Mouse (Mus musculus): ENCODE measurements around the gene Nup62. TPM values are rescaled to one million over a fixed set of nuclear protein-coding genes. Genes with fewer than 3 reads are reported as not detected.

Nup62 gene
- polyA plus RNA-seq, 1 experiment = 29.6 TPM

GRCm38 (mm10) chr7:44857905-44858304 lies 42.0 kb downstream of the Nup62 start:
- peak overlapping the region; percentile 79 for H3K4me3 ChIP-seq (ENCODE audit: insufficient read depth, low read length)
- no peaks in the 10 kb centered on the region for H3K4me1 ChIP-seq (ENCODE audit: control insufficient read depth, insufficient read depth, low read length)
- TF ChIP-seq CTCF (IDR thresholded peaks at IDR 0.05; ENCODE audit: extremely low read depth, insufficient read depth, low read length) (no peak), POLR2A (IDR thresholded peaks at IDR 0.05; ENCODE audit: extremely low read depth, insufficient read depth, low read length) (0 out of 2 replicates have a peak, but pooled peaks have one; percentile 33)
- H3K27ac ChIP-seq (ENCODE audit: insufficient read depth, low read length) = no peak overlapping the region

- TF ChIP-seq POLR2A (IDR thresholded peaks at IDR 0.05; ENCODE audit: extremely low read depth, insufficient read depth, low read length) (no peak), CTCF (IDR thresholded peaks at IDR 0.05; ENCODE audit: extremely low read depth, insufficient read depth, low read length) (no peak)
- H3K27ac ChIP-seq (ENCODE audit: insufficient read depth, low read length) = no peak overlapping the region
- H3K4me1 ChIP-seq (ENCODE audit: control insufficient read depth, insufficient read depth, low read length) = no peaks in the 10 kb centered on the region
- no peak overlapping the region for H3K4me3 ChIP-seq (ENCODE audit: insufficient read depth, low read length)
Observed at GRCm38 (mm10) chr7:44859896-44860295, 44.0 kb downstream of the Nup62 start.

GRCm38 (mm10) chr7:44860576-44861428 lies 44.9 kb downstream of the Nup62 start:
- Histone ChIP-seq H3K4me1 (ENCODE audit: control insufficient read depth, insufficient read depth, low read length) (no peaks in the 10 kb centered on the region), H3K27ac (ENCODE audit: insufficient read depth, low read length) (no peak overlapping the region), H3K4me3 (ENCODE audit: insufficient read depth, low read length) (no peak overlapping the region)
- TF ChIP-seq CTCF (IDR thresholded peaks at IDR 0.05; ENCODE audit: extremely low read depth, insufficient read depth, low read length) (peak; percentile 76), POLR2A (IDR thresholded peaks at IDR 0.05; ENCODE audit: extremely low read depth, insufficient read depth, low read length) (no peak)

- no peak overlapping the region for H3K4me3 ChIP-seq (ENCODE audit: insufficient read depth, low read length)
- H3K27ac ChIP-seq (ENCODE audit: insufficient read depth, low read length) = no peak overlapping the region
- TF ChIP-seq CTCF (IDR thresholded peaks at IDR 0.05; ENCODE audit: extremely low read depth, insufficient read depth, low read length) (no peak), POLR2A (IDR thresholded peaks at IDR 0.05; ENCODE audit: extremely low read depth, insufficient read depth, low read length) (no peak)
- peaks cover 2% of the 10 kb centered on the region for H3K4me1 ChIP-seq (ENCODE audit: control insufficient read depth, insufficient read depth, low read length)
Observed at GRCm38 (mm10) chr7:44861429-44861816, 45.5 kb downstream of the Nup62 start.

GRCm38 (mm10) chr7:44862434-44862833 lies 46.5 kb downstream of the Nup62 start:
- TF ChIP-seq CTCF (IDR thresholded peaks at IDR 0.05; ENCODE audit: extremely low read depth, insufficient read depth, low read length) (no peak), POLR2A (IDR thresholded peaks at IDR 0.05; ENCODE audit: extremely low read depth, insufficient read depth, low read length) (no peak)
- Histone ChIP-seq H3K4me3 (ENCODE audit: insufficient read depth, low read length) (no peak overlapping the region), H3K27ac (ENCODE audit: insufficient read depth, low read length) (no peak overlapping the region), H3K4me1 (ENCODE audit: control insufficient read depth, insufficient read depth, low read length) (peaks cover 5% of the 10 kb centered on the region)

- no peak overlapping the region for H3K4me3 ChIP-seq (ENCODE audit: insufficient read depth, low read length)
- H3K4me1 ChIP-seq (ENCODE audit: control insufficient read depth, insufficient read depth, low read length) = peaks cover 5% of the 10 kb centered on the region
- H3K27ac ChIP-seq (ENCODE audit: insufficient read depth, low read length) = no peak overlapping the region
- TF ChIP-seq POLR2A (IDR thresholded peaks at IDR 0.05; ENCODE audit: extremely low read depth, insufficient read depth, low read length) (0 out of 2 replicates have a peak, but pooled peaks have one; percentile 2), CTCF (IDR thresholded peaks at IDR 0.05; ENCODE audit: extremely low read depth, insufficient read depth, low read length) (no peak)
Observed at GRCm38 (mm10) chr7:44863210-44863609, 47.3 kb downstream of the Nup62 start.

GRCm38 (mm10) chr7:44863982-44864494 lies 48.1 kb downstream of the Nup62 start:
- H3K27ac ChIP-seq (ENCODE audit: insufficient read depth, low read length) = no peak overlapping the region
- H3K4me1 ChIP-seq (ENCODE audit: control insufficient read depth, insufficient read depth, low read length) = peaks cover 6% of the 10 kb centered on the region
- no peak for TF ChIP-seq CTCF (IDR thresholded peaks at IDR 0.05; ENCODE audit: extremely low read depth, insufficient read depth, low read length)
- no peak for TF ChIP-seq POLR2A (IDR thresholded peaks at IDR 0.05; ENCODE audit: extremely low read depth, insufficient read depth, low read length)
- H3K4me3 ChIP-seq (ENCODE audit: insufficient read depth, low read length) = no peak overlapping the region

- Histone ChIP-seq H3K4me1 (ENCODE audit: control insufficient read depth, insufficient read depth, low read length) (peaks cover 6% of the 10 kb centered on the region), H3K27ac (ENCODE audit: insufficient read depth, low read length) (no peak overlapping the region)
- no peak for TF ChIP-seq CTCF (IDR thresholded peaks at IDR 0.05; ENCODE audit: extremely low read depth, insufficient read depth, low read length)
- TF ChIP-seq POLR2A (IDR thresholded peaks at IDR 0.05; ENCODE audit: extremely low read depth, insufficient read depth, low read length) = 0 out of 2 replicates have a peak, but pooled peaks have one; percentile 7
Observed at GRCm38 (mm10) chr7:44864595-44865542, 49.0 kb downstream of the Nup62 start.

More at GRCm38 (mm10) chr7:44864595-44865542, 49.0 kb downstream of the Nup62 start:
- H3K4me3 ChIP-seq (ENCODE audit: insufficient read depth, low read length) = no peak overlapping the region

Data from cortical plate, adult 2 months (tissue).